Mouse (Mus musculus): ENCODE results near the gene Micu1. TPM values are rescaled to one million over a fixed set of nuclear protein-coding genes. Genes with fewer than 3 reads are reported as not detected.

Gene Micu1
- polyA plus RNA-seq, 1 experiment, result 74.1 TPM

- Histone ChIP-seq H3K27ac (ENCODE audit: insufficient read depth, low read length) (no peak overlapping the region), H3K4me1 (ENCODE audit: control insufficient read depth, insufficient read depth, low read length) (no peaks in the 10 kb centered on the region), H3K4me3 (ENCODE audit: insufficient read depth, low read length) (no peak overlapping the region)
- TF ChIP-seq POLR2A (IDR thresholded peaks at IDR 0.05; ENCODE audit: low read depth, low read length), result no peak
- no peak for TF ChIP-seq CTCF (IDR thresholded peaks at IDR 0.05; ENCODE audit: borderline replicate concordance, insufficient read depth, low read length)
Observed at GRCm38 (mm10) chr10:59768369-59769079, 66.2 kb downstream of the Micu1 start.

- TF ChIP-seq CTCF (IDR thresholded peaks at IDR 0.05; ENCODE audit: borderline replicate concordance, insufficient read depth, low read length) (no peak), POLR2A (IDR thresholded peaks at IDR 0.05; ENCODE audit: low read depth, low read length) (no peak)
- H3K4me3 ChIP-seq (ENCODE audit: insufficient read depth, low read length), result no peak overlapping the region
- no peak overlapping the region for H3K27ac ChIP-seq (ENCODE audit: insufficient read depth, low read length)
- H3K4me1 ChIP-seq (ENCODE audit: control insufficient read depth, insufficient read depth, low read length), result no peaks in the 10 kb centered on the region
Observed at GRCm38 (mm10) chr10:59771375-59772048, 69.2 kb downstream of the Micu1 start.

GRCm38 (mm10) chr10:59772049-59772397 lies 69.7 kb downstream of the Micu1 start:
- Histone ChIP-seq H3K4me1 (ENCODE audit: control insufficient read depth, insufficient read depth, low read length) (no peaks in the 10 kb centered on the region), H3K27ac (ENCODE audit: insufficient read depth, low read length) (no peak overlapping the region), H3K4me3 (ENCODE audit: insufficient read depth, low read length) (no peak overlapping the region)
- TF ChIP-seq CTCF (IDR thresholded peaks at IDR 0.05; ENCODE audit: borderline replicate concordance, insufficient read depth, low read length) (no peak), POLR2A (IDR thresholded peaks at IDR 0.05; ENCODE audit: low read depth, low read length) (no peak)

GRCm38 (mm10) chr10:59773441-59774140 lies 71.3 kb downstream of the Micu1 start:
- Histone ChIP-seq H3K4me1 (ENCODE audit: control insufficient read depth, insufficient read depth, low read length) (no peaks in the 10 kb centered on the region), H3K4me3 (ENCODE audit: insufficient read depth, low read length) (no peak overlapping the region), H3K27ac (ENCODE audit: insufficient read depth, low read length) (no peak overlapping the region)
- TF ChIP-seq CTCF (IDR thresholded peaks at IDR 0.05; ENCODE audit: borderline replicate concordance, insufficient read depth, low read length) (no peak), POLR2A (IDR thresholded peaks at IDR 0.05; ENCODE audit: low read depth, low read length) (no peak)

- H3K4me3 ChIP-seq (ENCODE audit: insufficient read depth, low read length), result no peak overlapping the region
- no peaks in the 10 kb centered on the region for H3K4me1 ChIP-seq (ENCODE audit: control insufficient read depth, insufficient read depth, low read length)
- TF ChIP-seq POLR2A (IDR thresholded peaks at IDR 0.05; ENCODE audit: low read depth, low read length) (no peak), CTCF (IDR thresholded peaks at IDR 0.05; ENCODE audit: borderline replicate concordance, insufficient read depth, low read length) (no peak)
- H3K27ac ChIP-seq (ENCODE audit: insufficient read depth, low read length), result no peak overlapping the region
Observed at GRCm38 (mm10) chr10:59774141-59774534, 71.9 kb downstream of the Micu1 start.

- H3K4me1 ChIP-seq (ENCODE audit: control insufficient read depth, insufficient read depth, low read length), result no peaks in the 10 kb centered on the region
- TF ChIP-seq CTCF (IDR thresholded peaks at IDR 0.05; ENCODE audit: borderline replicate concordance, insufficient read depth, low read length), result no peak
- no peak for TF ChIP-seq POLR2A (IDR thresholded peaks at IDR 0.05; ENCODE audit: low read depth, low read length)
- no peak overlapping the region for H3K4me3 ChIP-seq (ENCODE audit: insufficient read depth, low read length)
- no peak overlapping the region for H3K27ac ChIP-seq (ENCODE audit: insufficient read depth, low read length)
Observed at GRCm38 (mm10) chr10:59777246-59777645, 75.0 kb downstream of the Micu1 start.

GRCm38 (mm10) chr10:59778137-59778710 lies 75.9 kb downstream of the Micu1 start:
- no peak for TF ChIP-seq CTCF (IDR thresholded peaks at IDR 0.05; ENCODE audit: borderline replicate concordance, insufficient read depth, low read length)

GRCm38 (mm10) chr10:59780698-59781097 lies 78.4 kb downstream of the Micu1 start:
- H3K4me3 ChIP-seq (ENCODE audit: insufficient read depth, low read length), result no peak overlapping the region
- H3K4me1 ChIP-seq (ENCODE audit: control insufficient read depth, insufficient read depth, low read length), result no peaks in the 10 kb centered on the region
- no peak overlapping the region for H3K27ac ChIP-seq (ENCODE audit: insufficient read depth, low read length)
- no peak for TF ChIP-seq CTCF (IDR thresholded peaks at IDR 0.05; ENCODE audit: borderline replicate concordance, insufficient read depth, low read length)

More at GRCm38 (mm10) chr10:59778137-59778710, 75.9 kb downstream of the Micu1 start:
- H3K4me1 ChIP-seq (ENCODE audit: control insufficient read depth, insufficient read depth, low read length), result no peaks in the 10 kb centered on the region
- no peak overlapping the region for H3K4me3 ChIP-seq (ENCODE audit: insufficient read depth, low read length)
- no peak overlapping the region for H3K27ac ChIP-seq (ENCODE audit: insufficient read depth, low read length)

GRCm38 (mm10) chr10:59781205-59781931 lies 79.1 kb downstream of the Micu1 start:
- Histone ChIP-seq H3K4me1 (ENCODE audit: control insufficient read depth, insufficient read depth, low read length) (no peaks in the 10 kb centered on the region), H3K27ac (ENCODE audit: insufficient read depth, low read length) (no peak overlapping the region), H3K4me3 (ENCODE audit: insufficient read depth, low read length) (no peak overlapping the region)
- TF ChIP-seq POLR2A (IDR thresholded peaks at IDR 0.05; ENCODE audit: low read depth, low read length), result no peak
- TF ChIP-seq CTCF (IDR thresholded peaks at IDR 0.05; ENCODE audit: borderline replicate concordance, insufficient read depth, low read length), result no peak
